Mouse (Mus musculus) gonadal fat pad, adult 2 months (tissue): ENCODE data around the gene Agtpbp1. TPM values are rescaled to one million over a fixed set of nuclear protein-coding genes. Genes with fewer than 3 reads are reported as not detected.

ENCODE experiments used
- DNase-seq: peaks from one replicate; pipeline ENCODE4 v3.0.0-alpha.2; 2012; ENCODE audit warnings: low read depth
- polyA plus RNA-seq: library from polyadenylated mRNA; depleted of rRNA; stranded (reverse); fragments of >200 nt; gene quantifications from 2 replicates; pipeline ENCODE4 v1.2.3, GENCODE M21; 2012; rRNA removed

Agtpbp1 gene
- polyA plus RNA-seq, 1 experiment: 8.8 TPM

- DNase-seq: no peak
These were observed 155.7 kb downstream of the Agtpbp1 start for GRCm38 (mm10) chr13:59429369-59429768.

DNA sequence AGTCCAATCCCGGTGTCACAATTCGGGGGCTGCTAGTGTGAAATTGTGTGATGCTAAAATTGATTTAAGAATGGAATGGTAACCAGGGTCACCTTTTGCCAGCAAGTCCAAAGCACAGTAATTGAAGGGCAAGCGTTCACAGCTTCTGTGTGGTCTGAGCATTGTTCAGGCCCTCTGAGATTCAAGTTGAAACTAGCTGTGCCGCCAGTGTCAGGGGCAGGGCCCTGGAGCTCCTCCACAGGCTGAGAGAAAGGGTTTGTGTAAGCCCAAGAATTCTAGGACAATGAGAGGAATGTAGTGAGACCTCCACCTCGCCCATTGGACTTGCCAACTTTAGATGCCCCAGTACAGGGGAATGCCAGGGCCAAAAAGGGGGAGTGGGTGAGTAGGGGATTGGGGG, 161.2 kb downstream of the Agtpbp1 start:
- DNase-seq: no peak

DNA sequence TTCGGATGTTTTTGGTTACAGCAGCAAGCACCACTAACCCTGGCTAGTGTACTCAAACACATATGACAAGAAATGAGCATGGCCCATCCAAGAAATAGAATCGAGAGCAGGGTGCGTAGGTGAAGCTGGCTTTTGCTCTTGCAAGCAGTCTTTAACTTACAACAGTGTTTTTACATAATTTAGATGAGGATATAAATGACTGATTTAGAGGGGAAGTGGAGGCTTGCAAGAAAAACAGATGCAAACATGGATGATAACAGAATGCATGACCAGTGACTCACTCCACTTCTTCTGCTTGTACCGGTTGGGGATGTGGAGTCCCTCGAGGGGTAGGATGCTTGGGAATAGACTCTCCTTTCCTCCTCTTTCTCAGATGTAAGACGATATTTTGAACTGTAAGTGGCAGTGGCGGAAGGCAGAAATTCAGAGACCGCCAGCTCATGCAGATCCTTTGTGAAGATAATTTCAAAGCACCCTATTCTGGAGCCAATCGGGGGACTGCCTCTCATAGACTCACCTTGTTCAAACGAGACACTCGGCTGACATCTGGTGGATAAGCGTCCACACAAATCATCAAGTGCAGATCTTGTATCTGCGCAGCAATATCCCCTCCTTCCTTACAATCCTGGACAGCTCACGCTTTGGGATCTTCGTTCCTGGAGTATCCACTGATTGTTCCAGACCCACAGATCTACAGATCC, 168.3 kb downstream of the Agtpbp1 start:
- no peak for DNase-seq

DNA sequence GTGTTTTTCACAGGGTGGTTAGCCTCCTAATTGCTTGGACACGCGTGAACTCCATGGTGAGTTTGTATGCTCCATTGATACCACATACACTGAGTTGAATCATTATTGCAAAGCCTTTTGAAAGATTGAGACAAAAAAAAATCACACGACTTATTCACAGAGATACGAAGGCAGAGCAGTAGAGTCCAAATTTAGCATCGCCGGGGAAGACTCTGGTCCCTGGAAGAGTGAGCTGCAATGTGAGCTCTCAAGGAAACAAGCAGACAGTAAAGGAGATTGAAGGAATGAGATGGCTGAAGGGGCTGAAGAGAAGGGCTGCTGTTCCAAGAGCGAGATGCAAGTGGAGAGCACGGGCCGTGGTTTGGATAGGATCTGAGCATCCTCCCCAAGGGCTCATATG, 171.1 kb downstream of the Agtpbp1 start:
- no peak for DNase-seq

DNA sequence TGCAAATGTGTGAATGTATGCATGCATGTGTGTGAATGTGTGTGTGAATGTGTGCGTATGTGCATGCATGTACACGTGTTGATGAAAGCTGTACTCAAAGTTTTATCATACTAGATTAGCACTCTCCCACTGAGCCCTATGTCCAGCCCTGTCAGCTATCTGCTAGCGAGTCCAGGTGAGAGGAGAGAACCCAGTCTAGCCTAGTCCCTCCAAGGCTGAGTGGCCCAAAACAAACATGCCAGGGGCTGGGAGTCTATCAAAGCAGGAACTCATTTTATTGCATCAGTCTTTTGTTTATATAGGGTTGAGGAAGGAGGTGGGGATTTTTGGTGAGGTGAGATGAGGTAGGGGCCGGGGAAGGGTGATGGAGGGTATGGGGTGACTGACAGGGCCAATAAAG, 172.4 kb downstream of the Agtpbp1 start:
- DNase-seq: no peak

- DNase-seq: no peak
These were observed 177.8 kb downstream of the Agtpbp1 start for GRCm38 (mm10) chr13:59407182-59407581.

DNA sequence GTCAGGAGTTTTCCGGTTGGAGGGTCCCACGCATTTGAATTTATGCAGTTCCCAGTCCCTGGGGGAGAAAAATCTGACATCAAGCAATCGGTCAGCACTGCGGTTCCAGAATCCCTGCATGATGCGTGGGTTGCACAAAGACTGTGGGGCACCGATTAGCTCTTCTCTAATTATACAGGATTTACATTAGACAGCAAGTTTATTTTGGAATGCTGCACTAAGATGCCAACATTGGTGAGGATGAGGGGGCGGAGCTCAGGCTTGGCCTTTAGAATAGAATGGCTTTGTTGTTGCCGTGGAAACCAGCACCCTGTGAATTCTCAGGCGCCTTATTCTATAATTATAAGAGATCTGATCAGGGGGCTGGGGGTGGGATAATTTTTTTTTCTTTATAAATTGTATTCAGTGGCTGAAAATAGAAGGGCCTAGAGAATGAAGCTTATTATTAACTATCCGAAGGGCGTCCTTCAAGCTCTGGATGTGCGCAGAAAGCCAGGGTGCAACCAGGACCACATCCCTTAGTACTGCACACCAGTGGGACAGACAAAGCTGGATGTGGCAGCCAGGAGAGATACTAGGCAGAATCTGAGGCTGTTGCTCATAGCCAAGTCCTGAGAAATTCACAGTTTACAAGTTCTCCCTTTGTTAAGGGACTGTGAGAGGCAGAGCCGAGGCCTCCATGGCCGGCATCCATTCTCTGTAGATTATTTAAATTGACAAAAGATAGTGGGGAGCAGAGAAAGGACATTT, 182.8 kb downstream of the Agtpbp1 start:
- DNase-seq: no peak

- DNase-seq: no peak
These were observed 187.5 kb downstream of the Agtpbp1 start for GRCm38 (mm10) chr13:59397571-59397970.

Other genes starting within 250 kb of the Agtpbp1 start
- 24.1 and 33.8 TPM in 2 replicates for gene Naa35, start within 50 bp of the Agtpbp1 start, polyA plus RNA-seq
- 18.9 and 22.8 TPM in 2 replicates for gene Golm1, start 90.6 kb upstream of the Agtpbp1 start, polyA plus RNA-seq
- 0.05 TPM in 1 of 2 replicates, not detected in the other for gene 4921517D22Rik, start 108.9 kb upstream of the Agtpbp1 start, polyA plus RNA-seq
- 0.20 and 0.24 TPM in 2 replicates for gene Spata31d1a, start 125.1 kb upstream of the Agtpbp1 start, polyA plus RNA-seq
- 0.18 and 0.43 TPM in 2 replicates for gene Spata31d1b, start 127.1 kb upstream of the Agtpbp1 start, polyA plus RNA-seq
- gene Spata31d1d, start 146.5 kb upstream of the Agtpbp1 start, polyA plus RNA-seq: 0.04 and 0.24 TPM in 2 replicates
- 0.04 and 0.13 TPM in 2 replicates for gene 1700014D04Rik, start 161.5 kb upstream of the Agtpbp1 start, polyA plus RNA-seq
- 122 and 148 TPM in 2 replicates for gene Isca1, start 184.6 kb upstream of the Agtpbp1 start, polyA plus RNA-seq
- gene Gm49354, start 197.0 kb upstream of the Agtpbp1 start, polyA plus RNA-seq: not detected in 2 replicates
- 17.1 and 19.0 TPM in 2 replicates for gene Tut7, start 237.9 kb upstream of the Agtpbp1 start, polyA plus RNA-seq